Mouse (Mus musculus) ES-E14 (cell line): ENCODE measurements at regions not wholly inside any gene's neighbourhood (a gene's known extent, or its start where the extent isn't known, plus 50 kb on each side); places are given as distances from the start of the nearest gene placed in this dataset.

Source experiments
- DNase-seq: peaks from one replicate; pipeline ENCODE4 v3.0.0-alpha.2; 2013; ENCODE audit warnings: low read depth, low spot score
- H3K27ac ChIP-seq: 2 replicates; pipeline ENCODE4 v1.5.1; 2012; ENCODE audit warnings: low read depth, mild to moderate bottlenecking, low read length, moderate library complexity, mixed read lengths; ENCODE audit not compliant: poor library complexity, insufficient read depth, severe bottlenecking
- H3K36me3 ChIP-seq: 2 replicates; pipeline ENCODE4 v1.6.1; 2012; ENCODE audit warnings: mild to moderate bottlenecking, low read length, moderate library complexity, mixed read lengths; ENCODE audit not compliant: control insufficient read depth, poor library complexity, insufficient read depth, severe bottlenecking
- H3K4me1 ChIP-seq, 2 experiments: fragments of 150-350 bp in 1 of 2; sonication (generic) in 1 of 2; 2 replicates each; pipeline ENCODE4 v1.6.1; 2012; ENCODE audit warnings: low read length in 2 of 2, mild to moderate bottlenecking in 1 of 2, mixed read lengths in 1 of 2; ENCODE audit not compliant: control insufficient read depth in 2 of 2, insufficient read depth in 2 of 2, poor library complexity in 1 of 2
- H3K4me3 ChIP-seq, 2 experiments: fragments of 150-350 bp in 1 of 2; sonication (generic) in 1 of 2; 2 replicates each; pipeline ENCODE4 v1.5.1; 2012; ENCODE audit warnings: low read length in 2 of 2, low read depth in 1 of 2, mild to moderate bottlenecking in 1 of 2, mixed read lengths in 1 of 2; ENCODE audit not compliant: insufficient read depth in 1 of 2, poor library complexity in 1 of 2, severe bottlenecking in 1 of 2
- H3K9ac ChIP-seq: 2 replicates; pipeline ENCODE4 v1.6.1; 2012; ENCODE audit warnings: low read depth, mild to moderate bottlenecking, low read length, mixed read lengths; ENCODE audit not compliant: poor library complexity, insufficient read depth, severe bottlenecking
- H3K9me3 ChIP-seq: fragments of 150-350 bp; sonication (generic); 2 replicates; pipeline ENCODE4 v1.6.1; 2012; ENCODE audit warnings: low read depth, mild to moderate bottlenecking, low read length; ENCODE audit not compliant: control insufficient read depth, insufficient read depth
- CHD2 ChIP-seq: IDR thresholded peaks from 2 replicates; pipeline ENCODE4 v1.6.1; 2014; ENCODE audit warnings: mild to moderate bottlenecking, low read depth, low read length, inconsistent platforms
- HCFC1 ChIP-seq: IDR thresholded peaks from 2 replicates; pipeline ENCODE4 v1.6.1; 2012; ENCODE audit warnings: low read length, inconsistent platforms, borderline replicate concordance; ENCODE audit not compliant: insufficient read depth
- MAFK ChIP-seq: IDR thresholded peaks from 2 replicates; pipeline ENCODE4 v1.6.1; 2014; ENCODE audit warnings: mild to moderate bottlenecking, low read depth, low read length, inconsistent platforms; ENCODE audit not compliant: insufficient read depth
- ZC3H11A ChIP-seq: IDR thresholded peaks from 2 replicates; pipeline ENCODE4 v1.6.1; 2012; ENCODE audit warnings: low read depth, mild to moderate bottlenecking, inconsistent platforms, low read length, borderline replicate concordance
- ZNF384 ChIP-seq: IDR thresholded peaks from 2 replicates; pipeline ENCODE4 v1.6.1; 2012; ENCODE audit warnings: low read depth, low read length, inconsistent platforms
- in situ Hi-C, 2 experiments: fragments of 600-800 bp; cut with MboI; formaldehyde crosslinking; loops; one replicate each; pipeline ENCODE4 v1.15.1; 2025; ENCODE audit warnings: low sequenced_read_pairs in 2 of 2, inconsistent platforms in 1 of 2; ENCODE audit not compliant: unreplicated experiment in 2 of 2

DNA sequence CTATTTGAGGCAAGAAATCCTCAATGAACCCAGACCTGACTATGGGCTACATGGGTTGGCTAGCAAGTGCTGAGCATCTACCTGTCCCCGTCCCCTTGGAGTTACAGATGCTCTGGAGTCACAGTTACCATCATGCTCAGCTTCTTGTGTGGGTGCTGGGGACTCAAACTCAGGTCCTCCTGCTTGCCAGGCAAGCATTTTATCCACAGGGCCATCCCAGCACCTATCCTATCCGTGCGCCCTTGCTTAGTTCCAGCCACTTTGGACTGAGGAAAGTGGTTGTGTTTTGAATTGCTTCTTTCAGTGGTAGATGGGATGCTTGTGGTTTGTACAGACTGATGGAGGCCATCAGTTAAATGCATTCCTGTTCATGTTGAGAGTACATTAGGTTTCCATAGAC is 85.0 kb upstream of the Klf14 start:
- H3K9ac ChIP-seq, result no peak overlapping the region
- no peaks in the 10 kb centered on the region for H3K9me3 ChIP-seq
- no peaks in the 10 kb centered on the region for H3K4me1 ChIP-seq
- no peak overlapping the region for H3K27ac ChIP-seq
- no peak overlapping the region for H3K4me3 ChIP-seq
- TF ChIP-seq ZC3H11A (no peak), ZNF384 (no peak), MAFK (no peak), HCFC1 (no peak), CHD2 (no peak)
- no peak for DNase-seq
- no peaks in the 10 kb centered on the region for H3K36me3 ChIP-seq
- in situ Hi-C loops, result no loop called here

DNA sequence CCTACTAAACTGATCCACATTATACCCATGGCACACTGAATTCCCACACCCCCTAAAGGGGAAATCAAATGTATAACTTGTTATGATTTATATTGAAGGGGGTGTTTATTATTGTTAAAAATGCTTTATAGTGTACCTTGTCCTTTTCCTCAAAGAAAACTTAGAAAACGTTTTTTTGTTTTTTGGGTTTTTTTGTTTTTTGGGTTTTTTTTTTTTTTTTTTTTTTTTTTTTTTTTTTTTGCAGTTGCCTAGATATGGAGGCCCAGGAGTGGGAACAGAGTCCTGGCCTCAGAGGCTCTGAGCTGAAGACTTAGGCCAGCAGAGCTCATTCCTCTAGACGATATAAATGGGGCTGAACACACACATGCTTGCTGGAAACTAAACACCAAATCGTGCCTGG is 87.3 kb upstream of the Klf14 start:
- in situ Hi-C loops, result no loop called here
- peak; percentile 77 for TF ChIP-seq ZNF384
- TF ChIP-seq CHD2, result no peak
- no peak for TF ChIP-seq MAFK
- no peak for TF ChIP-seq HCFC1
- Histone ChIP-seq H3K27ac (no peak overlapping the region), H3K36me3 (no peaks in the 10 kb centered on the region), H3K4me1 (peaks cover 0 to 5% of the 10 kb centered on the region in 2 experiments; a peak in 1 of 4 replicates), H3K9me3 (no peaks in the 10 kb centered on the region), H3K9ac (no peak overlapping the region), H3K4me3 (no peak overlapping the region)
- DNase-seq, result no peak

DNA sequence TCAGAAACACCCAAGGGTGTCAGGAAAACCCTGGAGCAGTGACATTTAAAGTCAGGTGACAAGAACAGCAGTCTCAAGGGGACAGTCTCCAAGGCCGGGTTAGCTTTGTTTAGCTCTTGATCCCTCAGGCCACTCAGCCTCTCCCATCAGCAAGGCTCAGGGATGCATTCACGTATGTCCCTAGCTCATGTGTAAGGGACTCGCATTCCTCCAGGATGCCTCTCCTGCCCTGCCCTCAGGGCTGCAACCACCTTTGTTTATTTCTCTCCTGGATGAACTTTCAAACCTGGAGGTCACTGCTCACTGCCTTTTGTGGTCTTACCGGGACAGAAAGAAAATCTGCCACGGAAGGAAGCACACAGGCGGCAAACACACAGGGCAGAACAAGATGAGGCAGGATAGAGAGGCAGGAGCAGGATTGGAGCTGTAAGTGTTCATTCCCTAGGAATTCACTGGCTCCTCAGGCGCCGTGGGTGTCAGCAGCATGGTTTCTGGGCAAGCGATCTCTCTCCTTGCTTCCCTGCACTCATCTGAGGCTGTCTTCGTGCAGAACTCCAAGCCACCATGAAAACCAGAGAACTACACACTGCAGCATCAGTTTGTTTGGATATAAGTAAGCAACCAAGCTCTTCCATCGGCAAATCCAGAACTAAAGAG is 90.2 kb upstream of the Klf14 start:
- H3K9me3 ChIP-seq, result no peaks in the 10 kb centered on the region
- peak overlapping the region; percentile 4; the same call in 1 of the 2 replicates for H3K9ac ChIP-seq
- in situ Hi-C loops, result no loop called here
- H3K36me3 ChIP-seq, result no peaks in the 10 kb centered on the region
- DNase-seq, result peak; percentile 66
- TF ChIP-seq MAFK (no peak), CHD2 (no peak), ZC3H11A (no peak), ZNF384 (no peak)
- no peak overlapping the region for H3K4me3 ChIP-seq
- peak overlapping the region; percentile 45; the same call in 1 of the 2 replicates for H3K27ac ChIP-seq
- peaks cover 0 to 5% of the 10 kb centered on the region in 2 experiments; a peak in 1 of 4 replicates for H3K4me1 ChIP-seq

DNA sequence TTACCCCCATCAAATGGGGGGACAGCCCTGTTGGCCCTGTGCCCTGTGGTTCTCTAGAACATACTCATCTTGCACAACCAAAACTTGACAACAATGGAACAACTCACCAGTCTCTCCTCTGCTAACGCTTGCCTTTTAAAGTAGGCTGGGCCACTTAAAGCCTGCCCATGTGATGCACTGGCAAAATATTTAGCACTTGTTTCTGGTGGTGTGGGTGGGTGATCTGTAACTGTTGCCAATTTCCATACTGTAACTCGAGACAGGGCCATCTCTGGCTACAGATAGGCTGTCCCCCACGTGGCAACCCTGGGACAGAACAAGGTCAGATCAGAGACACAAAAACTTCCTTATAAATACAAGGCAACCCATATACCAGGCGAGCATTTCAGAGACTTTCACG is 92.0 kb upstream of the Klf14 start:
- H3K27ac ChIP-seq, result no peak overlapping the region; the same call in 1 of the 2 replicates
- in situ Hi-C loops, result no loop called here
- no peak overlapping the region for H3K4me3 ChIP-seq
- no peak for DNase-seq
- TF ChIP-seq ZNF384 (no peak), MAFK (no peak), CHD2 (no peak)
- H3K4me1 ChIP-seq, result peaks cover 0 to 5% of the 10 kb centered on the region in 2 experiments; a peak in 1 of 4 replicates
- H3K36me3 ChIP-seq, result no peaks in the 10 kb centered on the region; the same call in 1 of the 2 replicates
- H3K9me3 ChIP-seq, result no peaks in the 10 kb centered on the region
- H3K9ac ChIP-seq, result no peak overlapping the region

DNA sequence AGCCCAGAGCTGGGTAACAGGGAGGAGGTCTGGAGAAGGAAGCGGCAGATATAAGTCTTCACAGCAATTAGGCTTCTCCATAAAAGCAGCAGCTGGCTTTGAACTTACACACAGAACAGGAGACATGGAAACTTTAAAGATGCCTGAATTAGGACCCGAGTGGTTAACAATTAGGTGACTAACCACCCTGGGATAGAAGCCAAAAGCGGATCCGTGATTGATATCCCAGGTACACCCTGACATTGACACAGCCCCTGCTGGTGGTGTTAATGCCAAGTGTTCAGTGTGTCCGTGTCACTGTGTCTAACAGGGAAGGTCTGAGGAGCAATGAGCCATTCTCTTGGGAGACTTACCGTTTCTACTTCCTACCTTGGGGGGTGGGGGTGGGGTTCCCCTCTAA is 92.9 kb upstream of the Klf14 start:
- TF ChIP-seq HCFC1, result no peak
- Histone ChIP-seq H3K4me3 (no peak overlapping the region), H3K4me1 (peaks cover 0 to 5% of the 10 kb centered on the region in 2 experiments; a peak in 1 of 4 replicates), H3K27ac (no peak overlapping the region), H3K36me3 (no peaks in the 10 kb centered on the region; the same call in 1 of the 2 replicates), H3K9me3 (no peaks in the 10 kb centered on the region), H3K9ac (no peak overlapping the region)
- in situ Hi-C loops, result no loop called here
- no peak for DNase-seq
